Mouse (Mus musculus): Measurements from ENCODE around the gene Rps6kb2.

DNA sequence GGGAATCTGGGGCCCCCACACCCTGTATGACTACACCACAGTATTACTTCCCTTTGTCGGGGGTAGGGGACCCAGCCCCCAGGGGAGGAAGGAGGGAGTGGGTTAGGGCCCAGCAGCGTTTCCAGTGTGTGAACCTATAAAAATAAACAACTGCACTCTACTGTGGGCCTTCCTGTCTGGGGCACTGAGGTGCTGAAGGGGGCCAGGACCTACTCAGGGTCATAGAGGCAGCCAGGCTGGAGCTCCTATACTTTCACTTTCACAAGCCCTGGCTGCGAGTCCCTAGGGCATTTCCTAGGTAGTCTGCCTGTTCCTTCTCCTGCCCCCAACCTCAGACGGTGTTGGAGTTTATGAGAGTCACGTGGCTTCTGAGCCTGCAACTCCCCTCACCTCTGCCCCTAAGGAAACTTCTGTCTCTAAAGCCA, 49.3 kb downstream of the Rps6kb2 start:
- 0 out of 2 replicates have a peak, but pooled peaks have one; percentile 27 for TF ChIP-seq CTCF (IDR thresholded peaks at IDR 0.05; ENCODE audit: borderline replicate concordance, control insufficient read depth, extremely low read depth, insufficient read depth, low read length, poor library complexity)
- TF ChIP-seq POLR2A (IDR thresholded peaks at IDR 0.05; ENCODE audit: control insufficient read depth, extremely low read depth, insufficient read depth, low read length, poor library complexity), result no peak

All from thymus, adult 2 months (tissue).